In the genomic region with DNA sequence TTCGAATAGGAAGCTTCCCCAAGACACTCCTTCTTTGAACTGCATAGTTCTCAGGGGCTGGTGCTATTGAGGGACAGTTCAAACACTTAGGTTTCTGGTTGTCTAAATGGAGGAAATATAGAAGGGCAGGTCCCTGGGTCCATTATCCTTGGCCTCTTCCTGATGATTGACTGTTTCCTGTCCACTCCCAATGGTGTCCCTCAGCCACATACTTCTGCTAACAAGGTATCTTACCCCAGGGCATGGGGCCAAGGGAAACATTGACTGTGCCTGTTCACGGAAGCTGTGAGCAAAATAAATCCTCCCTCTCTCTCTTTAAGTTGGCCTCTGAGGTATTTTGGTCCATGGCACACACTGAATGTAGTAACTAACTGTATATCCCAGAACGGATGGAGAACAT, we compare ENCODE assay signal across 15 mouse cellular contexts.
DNase-seq lines count a peak whose midpoint lies in the region; TF ChIP-seq lines count a peak whose summit lies in the region.
"Had no signal": no experiment of that assay in that cellular context is flagged by ENCODE, and none has a peak within 500 bp of the region (broad histone marks: within the 10 kb centered on the region; RNA-seq: fewer than 3 reads in every experiment).

No protein-coding gene starts in this region.

- TF ChIP-seq POLR2A in lung, adult 2 months (IDR thresholded peaks at IDR 0.05; ENCODE audit: borderline replicate concordance, extremely low read depth, low read depth, low read length) = no peak

- peak; percentile 8 for DNase-seq in embryo, embryonic 11 days
- no peak for DNase-seq in embryo, embryonic 10 days (ENCODE audit: low spot score)
- DNase-seq in lung, postnatal 10 days = peak; percentile 5
- DNase-seq in lung, adult 2 months = no peak
- DNase-seq in kidney, adult 9 months = peak; percentile 2
- peak; percentile 40 for DNase-seq in mesoderm, embryonic 11.5 days (ENCODE audit: low read depth, low spot score)
- no peak for DNase-seq in left cerebral cortex, adult 18-20 months (ENCODE audit: low spot score in 2 of 2)
- no peak for DNase-seq in thymus, postnatal 0 days (ENCODE audit: low spot score)
- DNase-seq: cerebellum, adult 11-12 months; gastrocnemius, postnatal 36 days had no signal

- whole genome bisulfite sequencing in lung, adult 2 months = 43% methylated on average over 3 of the region's 3 CpGs

- no peak overlapping the region for H3K4me3 ChIP-seq in lung, adult 2 months (replicated peaks; ENCODE audit: extremely low read depth, low read depth, low read length)
- H3K4me3 ChIP-seq: erythroblast, embryonic 14.5 days; hindbrain, embryonic 12.5 days; intestine, embryonic 15.5 days; limb, embryonic 13.5 days; myocyte had no signal

- H3K4me1 ChIP-seq in lung, adult 2 months (ENCODE audit: control insufficient read depth, insufficient read depth, low read length) = no peaks in the 10 kb centered on the region
- H3K4me1 ChIP-seq: intestine, embryonic 15.5 days had no signal

- no peak for TF ChIP-seq CTCF in lung, adult 2 months (IDR thresholded peaks at IDR 0.05; ENCODE audit: insufficient read depth, low read length)

Comparison
In these comparisons a context has a peak if more than half of its experiments do, and no peak if none do; other contexts are left out.
1. DNase-seq: peak in embryo, embryonic 11 days (single experiment), lung, postnatal 10 days (single experiment), kidney, adult 9 months (single experiment) and mesoderm, embryonic 11.5 days (single experiment); none in embryo, embryonic 10 days (single experiment), lung, adult 2 months (single experiment), left cerebral cortex, adult 18-20 months (0 of 2) and thymus, postnatal 0 days (single experiment).